1 mouse cellular context compared by ENCODE assay signal in the genomic region with DNA sequence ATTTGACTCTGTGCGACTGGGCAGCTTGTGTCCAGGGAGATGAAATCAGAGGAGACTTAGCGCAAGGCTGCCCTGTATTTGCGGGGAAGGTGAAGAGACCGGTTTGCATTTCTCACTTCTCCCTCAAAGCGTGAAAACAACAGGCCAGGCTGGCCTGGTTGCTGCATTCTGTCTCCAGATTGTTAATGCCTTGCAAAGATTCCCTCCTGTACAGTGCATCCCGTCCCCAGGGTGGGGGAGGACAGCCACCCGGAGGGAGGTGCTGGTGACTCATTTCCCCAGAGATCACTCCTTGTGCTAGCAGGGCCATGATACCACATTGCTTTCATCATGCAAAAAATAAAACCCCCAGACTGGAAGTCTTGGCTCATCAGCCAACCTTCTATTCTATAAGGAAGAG.
TF ChIP-seq lines count a peak whose summit lies in the region.

No protein-coding gene starts in this region.

TF ChIP-seq in CH12.LX, 34 proteins besides CTCF, POLR2A, EP300 and RAD21 (continued from another document):
- TF ChIP-seq MAFK (IDR thresholded peaks at IDR 0.05; ENCODE audit: insufficient replicate concordance, low read length) = peak; percentile 47; the same call in 1 of the 2 replicates
- TF ChIP-seq USF1 (IDR thresholded peaks at IDR 0.05; ENCODE audit: low read depth, low read length) = no peak
- peak; percentile 80; the same call in 1 of the 2 replicates for TF ChIP-seq CHD1 (IDR thresholded peaks at IDR 0.05; ENCODE audit: low read depth, low read length)
- peak; percentile 71 for TF ChIP-seq JUN (IDR thresholded peaks at IDR 0.05; ENCODE audit: insufficient read depth, low read depth, low read length)
- TF ChIP-seq POLR2AphosphoS2 (IDR thresholded peaks at IDR 0.05; ENCODE audit: low read depth, low read length) = no peak
- peak; percentile 82 for TF ChIP-seq CHD2 (IDR thresholded peaks at IDR 0.05; ENCODE audit: low read length)
- TF ChIP-seq SIN3A (IDR thresholded peaks at IDR 0.05; ENCODE audit: low read length) = peak; percentile 73
- TF ChIP-seq NRF1 (IDR thresholded peaks at IDR 0.05; ENCODE audit: low read depth, low read length) = no peak
